Mouse (Mus musculus): ENCODE measurements around the gene Gm5901.
"Not testable (repeated sequence)": the region's sequence is repeated elsewhere in the genome, so short reads cannot be mapped to it uniquely, and the experiment has no call there.

Gm5901 gene

GRCm38 (mm10) chr7:105374866-105375265 lies at the start of gene Gm5901:
Gene Gm5901 (plus strand): TSS chr7:105375038.
- no peak for DNase-seq (ENCODE audit: low spot score)

- DNase-seq (ENCODE audit: low spot score), result no peak
Observed at GRCm38 (mm10) chr7:105325302-105325701, 49.5 kb upstream of the Gm5901 start.

- DNase-seq (ENCODE audit: low spot score), result no peak
Observed at GRCm38 (mm10) chr7:105334004-105334403, 40.8 kb upstream of the Gm5901 start, which contains the start of gene Olfr690. Gene Olfr690 (minus strand): TSS chr7:105334104.

- no peak for DNase-seq (ENCODE audit: low spot score)
Observed at GRCm38 (mm10) chr7:105342170-105342569, 32.7 kb upstream of the Gm5901 start, which contains the start of gene Olfr691. Gene Olfr691 (minus strand): TSS chr7:105342270.

GRCm38 (mm10) chr7:105342752-105343151 lies 32.1 kb upstream of the Gm5901 start:
- DNase-seq (ENCODE audit: low spot score), result no peak

GRCm38 (mm10) chr7:105356064-105356463 lies 18.8 kb upstream of the Gm5901 start:
- not testable (repeated sequence) for DNase-seq (ENCODE audit: low spot score)

- DNase-seq (ENCODE audit: low spot score), result not testable (repeated sequence)
Observed at GRCm38 (mm10) chr7:105356487-105356886, 18.4 kb upstream of the Gm5901 start.

GRCm38 (mm10) chr7:105361713-105362112 lies 13.1 kb upstream of the Gm5901 start:
- no peak for DNase-seq (ENCODE audit: low spot score)

GRCm38 (mm10) chr7:105367268-105367667 lies 7.6 kb upstream of the Gm5901 start:
- no peak for DNase-seq (ENCODE audit: low spot score)

GRCm38 (mm10) chr7:105367930-105368329 lies 6.9 kb upstream of the Gm5901 start, which contains the start of gene Olfr692:
Gene Olfr692 (plus strand): TSS chr7:105368230.
- no peak for DNase-seq (ENCODE audit: low spot score)

GRCm38 (mm10) chr7:105368521-105368920 lies 6.3 kb upstream of the Gm5901 start:
- no peak for DNase-seq (ENCODE audit: low spot score)

GRCm38 (mm10) chr7:105372912-105373311 lies 1.9 kb upstream of the Gm5901 start:
- DNase-seq (ENCODE audit: low spot score), result no peak

- peak; percentile 43 for DNase-seq (ENCODE audit: low spot score)
Observed at GRCm38 (mm10) chr7:105373509-105373908, 1.3 kb upstream of the Gm5901 start.

- DNase-seq (ENCODE audit: low spot score), result no peak
Observed at GRCm38 (mm10) chr7:105373976-105374375, 862 bp upstream of the Gm5901 start.

- no peak for DNase-seq (ENCODE audit: low spot score)
Observed at GRCm38 (mm10) chr7:105380329-105380728, 5.5 kb downstream of the Gm5901 start.

- DNase-seq (ENCODE audit: low spot score), result no peak
Observed at GRCm38 (mm10) chr7:105387696-105388095, 12.9 kb downstream of the Gm5901 start.

GRCm38 (mm10) chr7:105390236-105390635 lies 15.4 kb downstream of the Gm5901 start:
- DNase-seq (ENCODE audit: low spot score), result no peak

- no peak for DNase-seq (ENCODE audit: low spot score)
Observed at GRCm38 (mm10) chr7:105394606-105395005, 19.8 kb downstream of the Gm5901 start.

- DNase-seq (ENCODE audit: low spot score), result no peak
Observed at GRCm38 (mm10) chr7:105395131-105395820, 20.4 kb downstream of the Gm5901 start.

GRCm38 (mm10) chr7:105396126-105396525 lies 21.3 kb downstream of the Gm5901 start:
- no peak for DNase-seq (ENCODE audit: low spot score)

GRCm38 (mm10) chr7:105399058-105399934 lies 24.5 kb downstream of the Gm5901 start:
- DNase-seq (ENCODE audit: low spot score), result no peak

- DNase-seq (ENCODE audit: low spot score), result peak; percentile 100
Observed at GRCm38 (mm10) chr7:105399935-105400624, 25.2 kb downstream of the Gm5901 start, which contains the start of gene Fam160a2. Gene Fam160a2 (minus strand): TSS chr7:105400054.
